Mouse (Mus musculus): ENCODE measurements around the gene Ss18l1.

Gene Ss18l1

DNA sequence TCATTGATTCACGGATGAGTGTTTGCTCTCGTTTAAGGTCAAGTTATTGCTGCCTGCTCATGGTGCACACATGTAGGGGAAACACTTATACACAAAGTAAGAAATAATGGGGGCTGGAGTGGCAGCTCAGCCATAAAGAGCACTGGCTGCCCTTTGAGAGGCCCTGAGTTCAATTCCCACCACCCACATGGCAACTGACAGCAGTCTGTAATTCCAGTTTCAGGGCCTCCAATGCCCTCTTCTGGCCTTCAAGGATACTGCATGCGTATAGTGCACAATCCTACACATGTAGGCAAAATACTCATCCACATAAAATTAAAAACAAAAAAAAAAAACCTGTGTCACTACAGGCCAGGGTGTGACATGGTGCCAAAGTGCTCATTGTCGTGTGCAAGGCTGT is 45.2 kb downstream of the Ss18l1 start:
- DNase-seq = no peak

- DNase-seq = no peak
These were observed 48.0 kb downstream of the Ss18l1 start for GRCm38 (mm10) chr2:180090285-180090684.

GRCm38 (mm10) chr2:180095711-180096110 is 53.4 kb downstream of the Ss18l1 start:
- DNase-seq = peak; percentile 93

GRCm38 (mm10) chr2:180097585-180097984 is 55.3 kb downstream of the Ss18l1 start:
- peak; percentile 30 for DNase-seq

DNA sequence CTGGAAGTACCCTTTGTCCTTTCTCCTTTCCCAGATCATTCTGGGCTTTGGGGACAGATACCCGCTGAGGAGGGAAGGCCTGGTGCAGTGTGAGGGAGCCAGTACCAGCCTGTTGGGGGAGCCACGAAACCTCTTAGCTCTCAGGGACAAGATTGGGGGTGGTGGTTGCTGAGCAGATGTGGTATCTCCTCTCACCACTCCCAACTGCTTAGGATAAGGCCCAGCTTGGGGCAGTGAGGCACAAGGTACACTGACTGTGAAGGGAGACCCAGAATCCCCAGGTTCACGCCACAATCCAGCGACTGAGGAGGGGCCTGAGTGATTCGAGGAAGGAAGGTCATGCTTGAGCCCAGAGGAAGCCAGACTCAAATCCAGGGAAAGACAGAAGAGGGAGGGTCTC is 55.9 kb downstream of the Ss18l1 start:
- DNase-seq = peak; percentile 39

DNA sequence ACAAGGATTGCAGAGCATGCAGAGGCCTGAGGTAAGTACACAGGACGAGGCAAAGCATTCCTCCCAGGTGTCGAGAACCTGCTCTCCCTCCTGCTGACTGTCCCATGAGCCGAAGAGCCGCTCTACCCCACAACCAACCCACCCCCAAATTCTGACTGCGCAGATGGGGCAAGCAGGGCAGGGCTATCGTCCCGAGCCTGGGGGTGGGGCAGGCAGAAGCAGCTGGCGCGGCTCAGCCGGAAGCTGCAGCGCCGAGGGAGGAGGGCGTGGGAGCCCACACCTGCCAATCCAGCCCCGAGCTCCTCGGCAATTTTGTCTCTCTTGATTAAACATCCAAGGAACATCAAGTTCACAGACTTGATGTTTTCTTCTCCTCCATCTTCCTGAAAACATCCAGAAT is 57.2 kb downstream of the Ss18l1 start:
- DNase-seq = peak; percentile 90

DNA sequence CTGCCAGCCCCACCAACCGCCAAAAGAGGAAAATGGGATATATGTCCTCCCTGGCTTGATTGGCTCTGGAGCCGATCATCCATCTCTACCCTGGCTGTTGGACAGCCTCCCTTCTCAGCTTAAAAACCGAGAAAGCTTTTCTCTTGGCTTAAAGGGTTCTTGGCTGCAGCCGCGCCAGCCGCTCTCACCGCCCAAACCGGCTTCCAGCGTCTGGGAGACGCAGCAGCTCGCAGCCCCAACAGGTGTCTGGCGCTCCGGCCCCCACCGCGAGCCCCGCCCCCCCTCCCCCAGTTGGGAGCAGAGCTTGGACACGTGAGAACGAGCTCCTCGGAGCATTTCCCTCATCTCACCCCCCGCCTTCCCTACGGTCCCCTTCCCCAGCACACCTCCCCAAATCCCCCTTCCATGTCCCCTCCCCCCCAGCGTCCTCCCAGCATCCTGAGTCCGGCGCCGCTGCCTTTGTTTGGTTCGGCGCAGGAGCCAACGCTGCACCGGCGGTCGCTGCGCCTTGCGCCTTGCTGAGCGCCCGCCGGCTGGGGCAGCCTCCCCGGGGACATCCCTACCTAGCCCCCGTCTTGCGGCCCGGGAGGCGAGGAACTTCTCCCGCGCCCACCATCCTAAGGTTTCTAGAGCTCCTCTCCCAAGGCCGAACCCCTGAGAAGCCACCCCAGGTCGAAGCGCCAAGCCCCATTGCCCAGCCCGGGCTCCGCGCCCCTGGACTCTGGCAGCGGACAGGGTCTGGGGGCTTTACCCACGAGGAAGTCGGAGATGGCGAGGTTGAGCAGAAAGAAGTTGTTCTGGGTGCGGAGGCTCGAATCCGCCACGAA is 61.1 kb downstream of the Ss18l1 start:
- DNase-seq = peak; percentile 23

GRCm38 (mm10) chr2:180103978-180104658 is 61.8 kb downstream of the Ss18l1 start, which contains the start of gene Hrh3:
Gene Hrh3, minus strand, starts transcription at chr2:180104488.
- DNase-seq = peak; percentile 92

- peak; percentile 24 for DNase-seq
These were observed 62.5 kb downstream of the Ss18l1 start for GRCm38 (mm10) chr2:180104659-180105377.

DNA sequence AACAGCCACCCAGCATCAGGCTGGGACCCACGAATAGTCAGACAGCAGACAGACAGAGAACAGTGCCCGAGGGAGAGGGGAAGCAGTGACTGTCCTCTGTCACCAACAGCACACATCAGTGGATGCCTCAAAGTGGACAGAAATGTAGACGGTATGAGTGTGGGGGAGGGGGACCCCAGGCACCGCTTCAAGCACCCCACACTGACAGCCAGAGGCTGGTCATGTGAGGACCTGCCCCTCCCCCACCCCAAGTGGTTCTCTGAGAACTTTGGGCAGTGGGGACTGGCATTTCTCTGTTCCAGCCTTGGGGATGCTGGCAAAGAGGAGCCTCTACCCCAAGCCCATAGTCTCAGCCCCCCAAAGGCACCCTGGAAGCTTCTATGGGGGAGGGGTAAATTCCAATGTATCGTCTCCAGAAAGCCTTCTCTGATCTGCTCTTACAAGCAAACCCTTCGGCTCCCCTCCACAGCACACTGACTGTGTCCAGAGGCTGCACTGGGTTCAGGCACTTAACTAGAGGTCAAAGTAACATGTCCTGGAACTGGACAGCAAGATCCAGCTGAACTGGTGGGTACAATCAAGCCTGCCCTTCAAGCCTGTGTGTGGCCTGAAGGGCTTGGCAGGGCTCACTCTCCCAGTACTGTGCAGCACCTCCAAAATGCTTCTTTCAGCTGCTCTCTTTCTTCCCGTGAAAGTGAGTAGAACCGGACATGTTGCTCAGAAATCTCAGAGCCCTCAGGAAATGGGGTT is 63.3 kb downstream of the Ss18l1 start:
- DNase-seq = no peak

GRCm38 (mm10) chr2:180107081-180107480 is 64.8 kb downstream of the Ss18l1 start:
- DNase-seq = peak; percentile 69

GRCm38 (mm10) chr2:180108285-180108684 is 66.0 kb downstream of the Ss18l1 start:
- DNase-seq = no peak

DNA sequence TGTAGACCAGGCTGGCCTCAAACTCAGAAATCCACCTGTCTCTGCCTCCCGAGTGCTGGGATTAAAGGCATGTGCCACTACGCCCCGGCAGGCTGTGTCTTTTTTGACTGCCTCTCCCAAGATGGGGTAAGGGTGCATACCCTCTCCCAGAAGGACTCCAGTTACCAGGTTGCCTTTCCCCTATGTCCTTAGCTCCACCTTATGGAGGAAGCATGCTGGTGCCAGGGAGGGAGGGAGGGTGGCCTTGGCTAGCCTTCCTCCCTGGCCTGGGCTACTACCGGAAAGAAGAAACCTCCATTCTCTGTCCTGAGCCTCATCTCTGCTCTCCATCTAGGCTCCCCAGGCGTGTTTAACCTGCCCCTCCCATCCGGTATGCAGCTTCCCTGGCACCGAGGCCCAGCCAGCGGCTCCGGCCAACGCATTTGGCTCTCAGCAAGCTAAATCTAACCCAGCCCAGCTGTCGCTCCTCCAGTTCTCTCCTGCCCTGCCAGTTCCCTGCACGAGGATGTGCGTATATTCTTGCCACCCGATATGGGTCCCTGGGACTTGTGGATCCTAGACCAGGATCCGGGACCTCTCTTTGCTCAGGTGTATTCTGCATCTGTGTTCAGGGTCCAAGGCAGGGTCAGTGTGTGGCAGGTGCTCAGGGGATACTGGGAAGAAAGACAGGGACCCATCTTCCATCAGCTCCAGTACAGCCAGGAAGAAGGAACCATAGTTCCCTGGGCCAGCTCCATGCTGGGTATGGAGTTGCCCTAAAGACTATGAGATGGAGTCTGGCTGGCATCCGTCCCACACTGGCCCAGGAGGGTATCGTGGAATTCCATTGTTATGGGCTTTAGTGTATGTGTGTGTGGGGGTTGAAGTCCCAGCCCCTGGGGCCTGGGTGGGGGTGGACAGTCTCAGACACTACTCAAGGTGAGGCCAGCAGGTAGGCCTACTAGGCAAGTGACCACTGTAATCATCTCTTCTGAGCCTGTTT is 71.9 kb downstream of the Ss18l1 start:
- no peak for DNase-seq

- no peak for DNase-seq
These were observed 73.0 kb downstream of the Ss18l1 start for GRCm38 (mm10) chr2:180115279-180115678.

DNA sequence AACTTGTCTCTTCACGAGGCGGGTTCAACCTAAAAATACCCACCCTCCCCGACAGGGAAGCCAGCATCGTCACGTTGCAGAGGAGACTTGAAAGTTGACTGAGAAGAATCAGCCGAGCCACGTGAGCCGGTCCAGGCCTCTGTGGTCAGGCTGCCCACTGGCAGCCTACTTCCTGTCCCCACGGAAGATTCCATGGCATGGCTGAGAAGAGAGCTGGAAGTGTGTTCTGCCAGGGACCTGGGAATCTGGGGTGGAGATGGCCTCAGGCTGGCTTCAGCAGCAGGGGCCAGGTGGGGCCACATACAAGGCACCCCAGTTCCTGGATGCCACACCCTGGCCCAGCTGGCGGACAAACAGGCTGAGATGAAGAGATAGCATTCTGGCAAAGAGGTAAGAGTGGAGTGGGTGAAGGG is 73.8 kb downstream of the Ss18l1 start:
- DNase-seq = no peak

DNA sequence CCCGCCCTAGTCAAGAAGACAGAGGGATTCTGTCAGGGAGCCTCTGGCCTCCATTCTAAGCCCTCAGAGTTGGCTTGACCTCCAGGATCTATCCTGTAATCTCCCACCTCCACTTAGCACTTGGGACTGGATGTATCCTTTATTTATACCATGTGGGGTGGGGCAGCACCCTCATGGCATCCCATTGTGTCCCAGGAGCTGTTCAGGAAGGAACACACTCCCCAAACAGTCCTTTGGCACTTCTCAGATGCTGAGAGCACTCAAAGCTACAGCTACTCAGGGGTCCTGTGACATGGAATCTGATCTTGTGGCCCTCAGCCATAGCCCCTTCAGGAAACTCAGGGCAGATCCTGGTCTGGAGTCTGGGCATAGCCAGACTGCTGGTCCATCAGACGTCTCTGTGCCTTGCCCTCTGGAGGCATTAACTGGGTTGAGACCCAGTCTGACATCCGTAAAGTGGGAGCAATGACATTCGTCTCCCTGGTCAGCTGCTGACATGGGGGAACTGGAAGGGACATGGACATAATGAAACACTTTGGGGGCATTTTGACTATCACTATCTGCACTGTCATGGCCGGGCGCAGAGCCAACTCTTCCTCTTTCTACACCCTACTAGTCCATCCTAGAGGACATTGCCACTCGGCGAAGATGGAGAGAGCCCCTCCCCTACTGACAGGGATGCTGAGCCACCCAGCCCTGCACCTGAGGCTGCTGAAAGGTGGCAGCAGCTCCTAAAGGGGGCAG is 74.6 kb downstream of the Ss18l1 start:
- DNase-seq = no peak

- DNase-seq = peak; percentile 51
These were observed 75.3 kb downstream of the Ss18l1 start for GRCm38 (mm10) chr2:180117485-180118194.

GRCm38 (mm10) chr2:180118661-180119438 is 76.5 kb downstream of the Ss18l1 start, which contains the start of gene Osbpl2:
Gene Osbpl2, plus strand, starts transcription at chr2:180119306.
- peak; percentile 98 for DNase-seq
